Mouse (Mus musculus) CD8-positive naive resting alpha-beta T cell, adult 2 months (primary cell): ENCODE results near the gene Lig4.

Source experiments
- DNase-seq, 2 experiments: peaks; one replicate each; pipeline ENCODE4 v3.0.0; 2022; ENCODE audit warnings: low read depth in 2 of 2, low spot score in 2 of 2

Gene Lig4

GRCm38 (mm10) chr8:9977573-9978314, at the start of gene Lig4, which contains the start of gene Abhd13:
Lig4 (minus strand) TSS chr8:9977686.
Abhd13 (plus strand) TSS chr8:9977707.
- peak; percentile 98 to 99 for DNase-seq

GRCm38 (mm10) chr8:10017231-10017630, 39.7 kb upstream of the Lig4 start:
- no peak for DNase-seq

GRCm38 (mm10) chr8:10016252-10016651, 38.8 kb upstream of the Lig4 start:
- no peak for DNase-seq

- no peak for DNase-seq
Measured at GRCm38 (mm10) chr8:10007660-10008028, 30.2 kb upstream of the Lig4 start.

GRCm38 (mm10) chr8:10006986-10007659, 29.6 kb upstream of the Lig4 start:
- DNase-seq, result no peak

- no peak for DNase-seq
Measured at GRCm38 (mm10) chr8:10006156-10006985, 28.9 kb upstream of the Lig4 start, which contains the start of gene Tnfsf13b. Tnfsf13b (plus strand) TSS chr8:10006467.

GRCm38 (mm10) chr8:10004115-10004514, 26.6 kb upstream of the Lig4 start:
- no peak for DNase-seq

GRCm38 (mm10) chr8:9980188-9980587, 2.7 kb upstream of the Lig4 start:
- no peak for DNase-seq

GRCm38 (mm10) chr8:9979746-9980145, 2.3 kb upstream of the Lig4 start:
- DNase-seq, result no peak

GRCm38 (mm10) chr8:9978475-9979230, 1.2 kb upstream of the Lig4 start:
- DNase-seq, result no peak

GRCm38 (mm10) chr8:9977016-9977415, 470 bp downstream of the Lig4 start:
- no peak for DNase-seq

- DNase-seq, result peak; percentile 97 to 98
Measured at GRCm38 (mm10) chr8:9975898-9976611, 1.4 kb downstream of the Lig4 start.

GRCm38 (mm10) chr8:9975276-9975675, 2.2 kb downstream of the Lig4 start:
- no peak for DNase-seq

GRCm38 (mm10) chr8:9971866-9972265, 5.6 kb downstream of the Lig4 start:
- no peak for DNase-seq

GRCm38 (mm10) chr8:9959919-9960318, 17.6 kb downstream of the Lig4 start:
- DNase-seq, result no peak

GRCm38 (mm10) chr8:9958338-9958737, 19.1 kb downstream of the Lig4 start:
- no peak for DNase-seq

GRCm38 (mm10) chr8:9949134-9949890, 28.2 kb downstream of the Lig4 start:
- DNase-seq, result no peak

GRCm38 (mm10) chr8:9935574-9935973, 41.9 kb downstream of the Lig4 start:
- no peak for DNase-seq

GRCm38 (mm10) chr8:9934891-9935565, 42.5 kb downstream of the Lig4 start:
- peak; percentile 13 to 20 for DNase-seq
